Mouse (Mus musculus) mouse embryonic stem cell (cell line): ENCODE measurements around the gene Sema6b.

Source experiments
- in situ Hi-C, 2 experiments: fragments of 300-500 bp; cut with MboI; formaldehyde crosslinking; loops; 1 replicate in 1 of 2; 3 replicates in 1 of 2; pipeline ENCODE4 v1.14.3; 2019 to 2020; ENCODE audit warnings: low sequenced_read_pairs in 2 of 2, low pct_unique_long_range_greater_than_20kb in 1 of 2, mixed read lengths in 1 of 2; ENCODE audit not compliant: unreplicated experiment in 1 of 2

The Sema6b gene

GRCm38 (mm10) chr17:56139858-56140595 lies at the start of gene Sema6b:
Gene Sema6b, minus strand, starts transcription at chr17:56140343.
- in situ Hi-C loops, result no loop called here

- in situ Hi-C loops, result no loop called here
Observed at GRCm38 (mm10) chr17:56185281-56186141, 45.4 kb upstream of the Sema6b start.

GRCm38 (mm10) chr17:56183658-56184103 lies 43.5 kb upstream of the Sema6b start, which contains the start of gene Mydgf:
Gene Mydgf, minus strand, starts transcription at chr17:56183920.
- in situ Hi-C loops, result no loop called here

- in situ Hi-C loops, result no loop called here
Observed at GRCm38 (mm10) chr17:56182975-56183657, 43.0 kb upstream of the Sema6b start.

GRCm38 (mm10) chr17:56175416-56175815 lies 35.3 kb upstream of the Sema6b start:
- in situ Hi-C loops, result no loop called here

- in situ Hi-C loops, result no loop called here
Observed at GRCm38 (mm10) chr17:56173401-56174046, 33.4 kb upstream of the Sema6b start.

GRCm38 (mm10) chr17:56171881-56172280 lies 31.7 kb upstream of the Sema6b start:
- in situ Hi-C loops, result no loop called here

- in situ Hi-C loops, result no loop called here
Observed at GRCm38 (mm10) chr17:56171456-56171855, 31.3 kb upstream of the Sema6b start.

GRCm38 (mm10) chr17:56170636-56171035 lies 30.5 kb upstream of the Sema6b start:
- in situ Hi-C loops, result no loop called here

- in situ Hi-C loops, result no loop called here
Observed at GRCm38 (mm10) chr17:56169830-56170229, 29.7 kb upstream of the Sema6b start.

- in situ Hi-C loops, result no loop called here
Observed at GRCm38 (mm10) chr17:56165671-56166070, 25.5 kb upstream of the Sema6b start.

- in situ Hi-C loops, result no loop called here
Observed at GRCm38 (mm10) chr17:56164510-56164909, 24.4 kb upstream of the Sema6b start.

GRCm38 (mm10) chr17:56163523-56164102 lies 23.5 kb upstream of the Sema6b start:
- in situ Hi-C loops, result no loop called here

- in situ Hi-C loops, result no loop called here
Observed at GRCm38 (mm10) chr17:56162231-56162774, 22.2 kb upstream of the Sema6b start, which contains the start of gene Tnfaip8l1. Gene Tnfaip8l1, plus strand, starts transcription at chr17:56162477.

GRCm38 (mm10) chr17:56159729-56160128 lies 19.6 kb upstream of the Sema6b start:
- in situ Hi-C loops, result no loop called here

GRCm38 (mm10) chr17:56153643-56154042 lies 13.5 kb upstream of the Sema6b start:
- in situ Hi-C loops, result no loop called here

GRCm38 (mm10) chr17:56149897-56150296 lies 9.8 kb upstream of the Sema6b start:
- in situ Hi-C loops, result no loop called here
